Mouse (Mus musculus) kidney, adult 2 months (tissue): ENCODE data around the gene Olfr201. TPM values are rescaled to one million over a fixed set of nuclear protein-coding genes. Genes with fewer than 3 reads are reported as not detected.
"Not testable (repeated sequence)": the region's sequence is repeated elsewhere in the genome, so short reads cannot be mapped to it uniquely, and the experiment has no call there.

Experiments used
- DNase-seq: peaks from one replicate; pipeline ENCODE4 v3.0.0; 2021
- H3K27ac ChIP-seq: fragments of 200-500 bp; 2 replicates; pipeline ENCODE4 v1.5.1; 2012; ENCODE audit warnings: low read depth, low read length, control low read depth, inconsistent platforms; ENCODE audit not compliant: insufficient read depth
- H3K27me3 ChIP-seq: fragments of 200-500 bp; replicated peaks from 2 replicates; pipeline ENCODE4 v1.6.1; 2012; ENCODE audit warnings: mild to moderate bottlenecking, moderate library complexity, low read length, inconsistent platforms; ENCODE audit not compliant: control insufficient read depth, insufficient read depth
- H3K36me3 ChIP-seq: fragments of 200-500 bp; 2 replicates; pipeline ENCODE4 v1.6.1; 2012; ENCODE audit warnings: mild to moderate bottlenecking, moderate library complexity, low read length, inconsistent platforms; ENCODE audit not compliant: control insufficient read depth, insufficient read depth
- H3K4me1 ChIP-seq: fragments of 200-500 bp; 2 replicates; pipeline ENCODE4 v1.6.1; 2011; ENCODE audit warnings: low read length; ENCODE audit not compliant: control insufficient read depth, insufficient read depth
- H3K4me3 ChIP-seq: fragments of 200-500 bp; 2 replicates; pipeline ENCODE4 v1.5.1; 2011; ENCODE audit warnings: mild to moderate bottlenecking, low read depth, low read length, control low read depth; ENCODE audit not compliant: insufficient read depth
- CTCF ChIP-seq: fragments of 200-500 bp; conservative IDR thresholded peaks from 2 replicates; pipeline ENCODE4 v1.5.1; 2011; ENCODE audit warnings: low read depth, mild to moderate bottlenecking, control low read depth, low read length, moderate library complexity, mixed read lengths; ENCODE audit not compliant: insufficient read depth, insufficient read length
- POLR2A ChIP-seq: fragments of 200-500 bp; IDR thresholded peaks from one replicate; pipeline ENCODE4 v1.6.1; 2011; ENCODE audit warnings: low read depth, low read length, control low read depth
- WGBS: fragments of 180-500 bp; shearing (Covaris S2); methylation state at CpG from one replicate; pipeline ENCODE4 v1.1.7; 2018; 5-methylcytosine and 5-hydroxymethylcytosine counted together
- polyA plus RNA-seq: library from polyadenylated mRNA; depleted of rRNA; stranded (reverse); fragments of >200 nt; gene quantifications from 2 replicates; pipeline ENCODE4 v1.2.3, GENCODE M21; 2012; rRNA removed

Gene Olfr201
- polyA plus RNA-seq = not detected in 2 replicates

GRCm38 (mm10) chr16:59272532-59272931, at the start of gene Olfr201:
Gene Olfr201 (minus strand): TSS chr16:59272632.
- DNase-seq, H3K36me3 ChIP-seq, H3K27me3 ChIP-seq, H3K4me3 ChIP-seq, H3K27ac ChIP-seq, H3K4me1 ChIP-seq: not testable (repeated sequence)
- 89% methylated on average over 4 of the region's 4 CpGs for whole genome bisulfite sequencing

DNA sequence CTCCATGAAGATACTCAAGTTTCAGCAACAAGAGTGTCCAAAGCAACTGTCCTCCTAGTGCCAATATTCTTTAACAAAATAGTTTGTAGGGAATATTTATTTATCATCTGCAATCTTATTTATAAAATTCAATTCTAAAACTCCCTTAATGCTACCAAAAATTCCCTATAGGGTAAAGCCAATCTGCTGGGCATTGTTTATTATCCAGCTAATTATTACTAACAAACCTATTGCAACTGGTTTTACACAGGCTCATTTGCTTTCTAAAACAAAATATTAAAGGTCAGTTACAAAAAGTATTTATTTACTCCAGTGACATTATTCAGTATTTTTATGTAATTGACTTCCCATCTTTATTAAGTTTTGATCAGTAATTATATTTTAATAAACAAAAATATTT, 45.7 kb upstream of the Olfr201 start, which contains the start of gene Olfr204:
Olfr204 (minus strand) TSS at position 101 of the 400 bp plus-strand sequence.
- no peak for TF ChIP-seq POLR2A
- TF ChIP-seq CTCF = no peak
- Histone ChIP-seq H3K27ac (no peak within 1 kb of the TSS), H3K36me3 (no peaks in the 10 kb centered on the region), H3K4me1 (no peaks in the 10 kb centered on the region), H3K27me3 (no peaks in the 10 kb centered on the region), H3K4me3 (no peak within 1 kb of the TSS)
- DNase-seq = no peak

DNA sequence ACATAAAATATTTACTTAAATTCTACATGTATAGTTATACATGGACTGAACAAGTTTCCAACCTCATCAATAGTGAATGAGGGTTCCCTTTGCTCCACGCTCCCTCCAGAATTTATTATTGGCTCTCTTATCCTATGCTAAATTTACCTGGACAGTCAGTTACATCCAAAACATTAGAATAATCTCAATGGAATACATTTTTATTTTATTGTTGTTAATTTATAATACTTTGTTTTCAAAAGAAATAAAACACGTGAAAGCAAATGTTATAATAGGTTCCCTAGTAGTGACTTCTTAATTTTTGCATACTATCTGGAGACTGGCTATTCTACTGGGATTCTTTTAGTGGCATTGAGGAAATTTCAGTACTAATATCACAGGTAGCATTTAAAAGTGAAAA, 26.1 kb upstream of the Olfr201 start, which contains the start of gene Olfr203:
Olfr203 (plus strand) TSS at position 301 of the 400 bp plus-strand sequence.
- Histone ChIP-seq H3K27ac (no peak within 1 kb of the TSS), H3K4me1 (no peaks in the 10 kb centered on the region), H3K4me3 (no peak within 1 kb of the TSS), H3K27me3 (no peaks in the 10 kb centered on the region), H3K36me3 (no peaks in the 10 kb centered on the region)
- no peak for DNase-seq
- 89% methylated on average over 2 of the region's 2 CpGs for WGBS
- TF ChIP-seq CTCF (no peak), POLR2A (no peak)

DNA sequence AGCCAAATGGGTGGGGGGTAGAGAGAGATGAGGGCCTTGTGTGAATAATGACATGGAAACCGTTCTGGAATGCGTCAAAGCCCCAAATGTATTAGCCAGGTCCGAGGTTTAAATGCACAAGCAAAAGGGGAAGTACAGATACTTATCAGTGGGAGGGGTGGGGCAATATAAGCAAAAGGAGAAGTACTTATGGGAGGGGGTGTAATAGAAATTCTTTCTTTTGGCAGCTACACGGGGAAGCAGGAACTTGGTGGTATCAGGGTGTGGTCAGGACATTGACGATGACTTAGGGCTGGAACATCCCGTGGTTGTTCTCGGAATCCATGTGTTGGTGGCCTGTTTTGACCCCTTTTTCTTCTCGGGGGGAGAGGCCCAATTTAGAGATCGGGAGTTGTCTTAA, 15.1 kb upstream of the Olfr201 start:
- DNase-seq, H3K4me3 ChIP-seq: not testable (repeated sequence)
- 83% methylated on average over 9 of the region's 9 CpGs for WGBS

GRCm38 (mm10) chr16:59286693-59287092, 14.3 kb upstream of the Olfr201 start, which contains the start of gene Olfr202:
Gene Olfr202 (minus strand): TSS chr16:59286793.
- H3K36me3 ChIP-seq = no peaks in the 10 kb centered on the region
- no peaks in the 10 kb centered on the region for H3K4me1 ChIP-seq
- no peaks in the 10 kb centered on the region for H3K27me3 ChIP-seq
- no peak for DNase-seq
- H3K4me3 ChIP-seq = no peak within 1 kb of the TSS
- 71% methylated on average over 1 of the region's 1 CpGs for WGBS
- H3K27ac ChIP-seq = no peak within 1 kb of the TSS
- TF ChIP-seq CTCF (no peak), POLR2A (no peak)

More for the DNA sequence above, 15.1 kb upstream of the Olfr201 start:
- H3K4me1 ChIP-seq, H3K36me3 ChIP-seq, H3K27ac ChIP-seq, H3K27me3 ChIP-seq: not testable (repeated sequence)

- H3K27ac ChIP-seq = no peak overlapping the region
- H3K4me3 ChIP-seq = no peak overlapping the region
- no peak for TF ChIP-seq CTCF
- no peak for TF ChIP-seq POLR2A
- 58% methylated on average over 1 of the region's 1 CpGs for WGBS
- no peak for DNase-seq
- no peaks in the 10 kb centered on the region for H3K36me3 ChIP-seq
- H3K4me1 ChIP-seq = no peaks in the 10 kb centered on the region
- H3K27me3 ChIP-seq = no peaks in the 10 kb centered on the region
These were observed 11.0 kb upstream of the Olfr201 start for GRCm38 (mm10) chr16:59283476-59283875.

DNA sequence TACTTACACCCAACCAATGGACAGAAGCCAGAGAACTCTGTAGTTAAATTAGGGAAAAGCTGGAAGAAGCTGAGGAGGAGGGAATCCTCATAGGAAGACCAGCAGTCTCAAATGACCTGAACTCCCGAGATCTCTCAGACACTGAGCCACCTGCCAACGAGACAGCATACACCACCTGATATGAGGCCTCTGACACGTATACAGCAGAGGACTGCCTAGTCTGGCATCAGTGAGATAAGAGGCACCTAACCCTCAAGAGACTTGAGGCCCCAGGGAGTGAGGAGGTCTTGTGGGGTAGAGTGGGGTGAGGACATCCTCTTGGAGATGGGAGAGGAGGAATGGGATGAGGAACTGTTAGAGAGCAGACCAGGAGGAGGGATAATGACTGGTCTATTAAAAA, 8.1 kb upstream of the Olfr201 start:
- H3K27me3 ChIP-seq = no peaks in the 10 kb centered on the region
- no peak overlapping the region for H3K4me3 ChIP-seq
- H3K27ac ChIP-seq = no peak overlapping the region
- no peaks in the 10 kb centered on the region for H3K36me3 ChIP-seq
- TF ChIP-seq POLR2A (no peak), CTCF (no peak)
- no peaks in the 10 kb centered on the region for H3K4me1 ChIP-seq
- 44% methylated on average over 3 of the region's 3 CpGs for WGBS
- no peak for DNase-seq

GRCm38 (mm10) chr16:59269097-59269496, 3.3 kb downstream of the Olfr201 start:
- DNase-seq, H3K27ac ChIP-seq, H3K4me1 ChIP-seq, H3K36me3 ChIP-seq, H3K27me3 ChIP-seq, H3K4me3 ChIP-seq: not testable (repeated sequence)
- 59% methylated on average over 4 of the region's 4 CpGs for WGBS
